Mouse (Mus musculus): ENCODE data around the gene Klc4. TPM values are rescaled to one million over a fixed set of nuclear protein-coding genes. Genes with fewer than 3 reads are reported as not detected.
A peak's percentile ranks its signal among the peaks of the same experiment; 100 is the strongest.

The Klc4 gene
- polyA plus RNA-seq, 1 experiment from 2014 or later = 32.8 TPM

GRCm38 (mm10) chr17:46618769-46619682 lies 26.8 kb downstream of the Klc4 start:
- H3K36me3 ChIP-seq (ENCODE audit: control insufficient read depth, insufficient read depth, low read length) = no peaks in the 10 kb centered on the region
- H3K4me1 ChIP-seq (ENCODE audit: control insufficient read depth, insufficient read depth, low read length) = peaks cover 34% of the 10 kb centered on the region
- 6% methylated on average over 27 of the region's 27 CpGs for WGBS
- DNase-seq = peak; percentile 65
- H3K4me3 ChIP-seq (replicated peaks; ENCODE audit: low read depth, low read length) = no peak overlapping the region
- peak overlapping the region; percentile 73 for H3K27ac ChIP-seq (replicated peaks; ENCODE audit: low read depth, low read length)
- peak overlapping the region; percentile 36 for H3K9ac ChIP-seq (replicated peaks; ENCODE audit: low read length)
- H3K27me3 ChIP-seq (ENCODE audit: control insufficient read depth, insufficient read depth, low read length) = no peaks in the 10 kb centered on the region
- H3K4me2 ChIP-seq (ENCODE audit: low read length) = peak overlapping the region; percentile 34
- ATAC-seq (ENCODE audit: low FRiP score, low TSS enrichment) = 0 out of 2 replicates have a peak, but pooled peaks have one; percentile 46
- no peaks in the 10 kb centered on the region for H3K9me3 ChIP-seq (ENCODE audit: control insufficient read depth, low read length)

- no peak overlapping the region for H3K4me3 ChIP-seq (replicated peaks; ENCODE audit: low read depth, low read length)
- no peaks in the 10 kb centered on the region for H3K27me3 ChIP-seq (ENCODE audit: control insufficient read depth, insufficient read depth, low read length)
- H3K27ac ChIP-seq (replicated peaks; ENCODE audit: low read depth, low read length) = peak overlapping the region; percentile 73
- peak overlapping the region; percentile 34 for H3K4me2 ChIP-seq (ENCODE audit: low read length)
- DNase-seq = peak; percentile 30
- H3K4me1 ChIP-seq (ENCODE audit: control insufficient read depth, insufficient read depth, low read length) = peaks cover 33% of the 10 kb centered on the region
- no peaks in the 10 kb centered on the region for H3K9me3 ChIP-seq (ENCODE audit: control insufficient read depth, low read length)
- H3K9ac ChIP-seq (replicated peaks; ENCODE audit: low read length) = no peak overlapping the region
- no peak for ATAC-seq (ENCODE audit: low FRiP score, low TSS enrichment)
- no peaks in the 10 kb centered on the region for H3K36me3 ChIP-seq (ENCODE audit: control insufficient read depth, insufficient read depth, low read length)
- WGBS = 14% methylated on average over 6 of the region's 6 CpGs
These were observed 27.4 kb downstream of the Klc4 start for GRCm38 (mm10) chr17:46618394-46618768.

GRCm38 (mm10) chr17:46617799-46618198 lies 28.0 kb downstream of the Klc4 start:
- 75% methylated on average over 12 of the region's 12 CpGs for WGBS
- Histone ChIP-seq H3K4me1 (ENCODE audit: control insufficient read depth, insufficient read depth, low read length) (peaks cover 33% of the 10 kb centered on the region), H3K36me3 (ENCODE audit: control insufficient read depth, insufficient read depth, low read length) (no peaks in the 10 kb centered on the region), H3K9me3 (ENCODE audit: control insufficient read depth, low read length) (no peaks in the 10 kb centered on the region), H3K27me3 (ENCODE audit: control insufficient read depth, insufficient read depth, low read length) (no peaks in the 10 kb centered on the region), H3K4me2 (ENCODE audit: low read length) (0 out of 2 replicates have a peak overlapping the region, but pooled peaks have one; percentile 34), H3K9ac (replicated peaks; ENCODE audit: low read length) (no peak overlapping the region), H3K27ac (replicated peaks; ENCODE audit: low read depth, low read length) (peak overlapping the region; percentile 73; the same call in 1 of the 2 replicates), H3K4me3 (replicated peaks; ENCODE audit: low read depth, low read length) (no peak overlapping the region)
- ATAC-seq (ENCODE audit: low FRiP score, low TSS enrichment) (no peak), DNase-seq (no peak)

- DNase-seq (no peak), ATAC-seq (ENCODE audit: low FRiP score, low TSS enrichment) (no peak)
- no peaks in the 10 kb centered on the region for H3K36me3 ChIP-seq (ENCODE audit: control insufficient read depth, insufficient read depth, low read length)
- H3K9me3 ChIP-seq (ENCODE audit: control insufficient read depth, low read length) = no peaks in the 10 kb centered on the region
- 62% methylated on average over 3 of the region's 3 CpGs for WGBS
- H3K27ac ChIP-seq (replicated peaks; ENCODE audit: low read depth, low read length) = no peak overlapping the region
- H3K4me1 ChIP-seq (ENCODE audit: control insufficient read depth, insufficient read depth, low read length) = peaks cover 22% of the 10 kb centered on the region
- no peak overlapping the region for H3K9ac ChIP-seq (replicated peaks; ENCODE audit: low read length)
- H3K4me3 ChIP-seq (replicated peaks; ENCODE audit: low read depth, low read length) = no peak overlapping the region
- no peaks in the 10 kb centered on the region for H3K27me3 ChIP-seq (ENCODE audit: control insufficient read depth, insufficient read depth, low read length)
- H3K4me2 ChIP-seq (ENCODE audit: low read length) = no peak overlapping the region
These were observed 32.6 kb downstream of the Klc4 start for GRCm38 (mm10) chr17:46613229-46613628.

GRCm38 (mm10) chr17:46612820-46613219 lies 33.0 kb downstream of the Klc4 start:
- Histone ChIP-seq H3K27ac (replicated peaks; ENCODE audit: low read depth, low read length) (no peak overlapping the region), H3K9me3 (ENCODE audit: control insufficient read depth, low read length) (no peaks in the 10 kb centered on the region), H3K4me1 (ENCODE audit: control insufficient read depth, insufficient read depth, low read length) (peaks cover 18% of the 10 kb centered on the region; the same call in 1 of the 2 replicates), H3K4me3 (replicated peaks; ENCODE audit: low read depth, low read length) (no peak overlapping the region), H3K4me2 (ENCODE audit: low read length) (no peak overlapping the region), H3K9ac (replicated peaks; ENCODE audit: low read length) (no peak overlapping the region), H3K36me3 (ENCODE audit: control insufficient read depth, insufficient read depth, low read length) (no peaks in the 10 kb centered on the region), H3K27me3 (ENCODE audit: control insufficient read depth, insufficient read depth, low read length) (no peaks in the 10 kb centered on the region)
- ATAC-seq (ENCODE audit: low FRiP score, low TSS enrichment) (no peak), DNase-seq (no peak)
- WGBS = 53% methylated on average over 4 of the region's 4 CpGs

GRCm38 (mm10) chr17:46612189-46612588 lies 33.6 kb downstream of the Klc4 start:
- Histone ChIP-seq H3K27me3 (ENCODE audit: control insufficient read depth, insufficient read depth, low read length) (no peaks in the 10 kb centered on the region), H3K9ac (replicated peaks; ENCODE audit: low read length) (no peak overlapping the region), H3K9me3 (ENCODE audit: control insufficient read depth, low read length) (no peaks in the 10 kb centered on the region), H3K27ac (replicated peaks; ENCODE audit: low read depth, low read length) (no peak overlapping the region), H3K4me1 (ENCODE audit: control insufficient read depth, insufficient read depth, low read length) (peaks cover 13% of the 10 kb centered on the region; the same call in 1 of the 2 replicates), H3K4me3 (replicated peaks; ENCODE audit: low read depth, low read length) (no peak overlapping the region), H3K36me3 (ENCODE audit: control insufficient read depth, insufficient read depth, low read length) (no peaks in the 10 kb centered on the region), H3K4me2 (ENCODE audit: low read length) (no peak overlapping the region)
- DNase-seq (no peak), ATAC-seq (ENCODE audit: low FRiP score, low TSS enrichment) (no peak)
- WGBS = 81% methylated on average over 2 of the region's 2 CpGs

GRCm38 (mm10) chr17:46611316-46611715 lies 34.5 kb downstream of the Klc4 start:
- no peak for DNase-seq
- Histone ChIP-seq H3K9me3 (ENCODE audit: control insufficient read depth, low read length) (no peaks in the 10 kb centered on the region), H3K4me3 (replicated peaks; ENCODE audit: low read depth, low read length) (no peak overlapping the region), H3K27me3 (ENCODE audit: control insufficient read depth, insufficient read depth, low read length) (no peaks in the 10 kb centered on the region), H3K9ac (replicated peaks; ENCODE audit: low read length) (no peak overlapping the region), H3K36me3 (ENCODE audit: control insufficient read depth, insufficient read depth, low read length) (no peaks in the 10 kb centered on the region), H3K27ac (replicated peaks; ENCODE audit: low read depth, low read length) (no peak overlapping the region), H3K4me1 (ENCODE audit: control insufficient read depth, insufficient read depth, low read length) (peaks cover 11% of the 10 kb centered on the region; the same call in 1 of the 2 replicates), H3K4me2 (ENCODE audit: low read length) (no peak overlapping the region)
- no peak for ATAC-seq (ENCODE audit: low FRiP score, low TSS enrichment)
- 97% methylated on average over 6 of the region's 6 CpGs for WGBS

- H3K4me3 ChIP-seq (replicated peaks; ENCODE audit: low read depth, low read length) = no peak overlapping the region
- no peaks in the 10 kb centered on the region for H3K9me3 ChIP-seq (ENCODE audit: control insufficient read depth, low read length)
- DNase-seq = no peak
- H3K27ac ChIP-seq (replicated peaks; ENCODE audit: low read depth, low read length) = 0 out of 2 replicates have a peak overlapping the region, but pooled peaks have one; percentile 8
- no peaks in the 10 kb centered on the region for H3K27me3 ChIP-seq (ENCODE audit: control insufficient read depth, insufficient read depth, low read length)
- no peak overlapping the region for H3K9ac ChIP-seq (replicated peaks; ENCODE audit: low read length)
- no peaks in the 10 kb centered on the region for H3K36me3 ChIP-seq (ENCODE audit: control insufficient read depth, insufficient read depth, low read length)
- H3K4me2 ChIP-seq (ENCODE audit: low read length) = no peak overlapping the region
- WGBS = 73% methylated on average over 15 of the region's 15 CpGs
- peaks cover 19% of the 10 kb centered on the region for H3K4me1 ChIP-seq (ENCODE audit: control insufficient read depth, insufficient read depth, low read length)
- no peak for ATAC-seq (ENCODE audit: low FRiP score, low TSS enrichment)
These were observed 35.9 kb downstream of the Klc4 start for GRCm38 (mm10) chr17:46609721-46610514.

Data from midbrain, embryonic 14.5 days (tissue).